Mouse (Mus musculus) intestine, embryonic 15.5 days (tissue): ENCODE results near the gene Clstn1. TPM values are rescaled to one million over a fixed set of nuclear protein-coding genes. Genes with fewer than 3 reads are reported as not detected.
"Not testable (repeated sequence)": the region's sequence is repeated elsewhere in the genome, so short reads cannot be mapped to it uniquely, and the experiment has no call there.

Experiments used
- ATAC-seq: fragments of 200-750 bp; cut with Nextera tagmentation; 2 replicates; pipeline ENCODE4 v1.8.0; 2017; ENCODE audit warnings: moderate TSS enrichment, moderate library complexity
- H3K27ac ChIP-seq: fragments of 300-500 bp; sonication (generic); 2 replicates; pipeline ENCODE4 v1.5.1; 2015; ENCODE audit warnings: mild to moderate bottlenecking, inconsistent platforms
- H3K27me3 ChIP-seq: fragments of 300-500 bp; sonication (generic); replicated peaks from 2 replicates; pipeline ENCODE4 v1.6.1; 2015; ENCODE audit warnings: inconsistent platforms
- H3K36me3 ChIP-seq: fragments of 300-500 bp; sonication (generic); 2 replicates; pipeline ENCODE4 v1.6.1; 2015; ENCODE audit warnings: inconsistent platforms
- H3K4me1 ChIP-seq: fragments of 300-500 bp; sonication (generic); replicated peaks from 2 replicates; pipeline ENCODE4 v1.6.1; 2015; ENCODE audit warnings: inconsistent platforms
- H3K4me2 ChIP-seq: fragments of 300-500 bp; sonication (generic); replicated peaks from 2 replicates; pipeline ENCODE4 v1.6.1; 2015; ENCODE audit warnings: mild to moderate bottlenecking, inconsistent platforms
- H3K4me3 ChIP-seq: fragments of 300-500 bp; sonication (generic); replicated peaks from 2 replicates; pipeline ENCODE4 v1.5.1; 2015; ENCODE audit warnings: inconsistent platforms
- H3K9ac ChIP-seq: fragments of 300-500 bp; sonication (generic); 2 replicates; pipeline ENCODE4 v1.6.1; 2015; ENCODE audit warnings: inconsistent platforms
- H3K9me3 ChIP-seq: fragments of 300-500 bp; sonication (generic); 2 replicates; pipeline ENCODE4 v1.6.1; 2016; ENCODE audit warnings: inconsistent platforms
- WGBS: fragments of 180-500 bp; shearing (Covaris S2); methylation state at CpG from one replicate; pipeline ENCODE4 v1.1.7; 2015; 5-methylcytosine and 5-hydroxymethylcytosine counted together
- polyA plus RNA-seq: library from polyadenylated mRNA; unstranded; fragments of >200 nt; fragmentation: Nextera tagmentation; extraction: Ambion mirVana; gene quantifications from 2 replicates; pipeline ENCODE4 v1.2.1, GENCODE M21; 2015

The Clstn1 gene
- polyA plus RNA-seq, 1 experiment from 2014 or later = 40.9 TPM

- WGBS = 58% methylated on average over 15 of the region's 15 CpGs
- 0 out of 2 replicates have a peak overlapping the region, but pooled peaks have one; percentile 9 for H3K4me2 ChIP-seq
- 0 out of 2 replicates have a peak overlapping the region, but pooled peaks have one; percentile 23 for H3K27ac ChIP-seq
- no peaks in the 10 kb centered on the region for H3K36me3 ChIP-seq
- H3K4me1 ChIP-seq = peaks cover 10% of the 10 kb centered on the region
- no peaks in the 10 kb centered on the region for H3K27me3 ChIP-seq
- H3K9ac ChIP-seq = no peak overlapping the region
- peak; percentile 43; the same call in 1 of the 2 replicates for ATAC-seq
- no peaks in the 10 kb centered on the region for H3K9me3 ChIP-seq
- no peak overlapping the region for H3K4me3 ChIP-seq
Observed at GRCm38 (mm10) chr4:149606766-149607358, 20.6 kb downstream of the Clstn1 start.

GRCm38 (mm10) chr4:149607591-149608308 lies 21.5 kb downstream of the Clstn1 start:
- WGBS = 50% methylated on average over 20 of the region's 20 CpGs
- Histone ChIP-seq H3K36me3 (no peaks in the 10 kb centered on the region), H3K27me3 (no peaks in the 10 kb centered on the region), H3K27ac (0 out of 2 replicates have a peak overlapping the region, but pooled peaks have one; percentile 23), H3K4me2 (peak overlapping the region; percentile 9; the same call in 1 of the 2 replicates), H3K4me3 (no peak overlapping the region), H3K9me3 (no peaks in the 10 kb centered on the region), H3K4me1 (peaks cover 10% of the 10 kb centered on the region), H3K9ac (no peak overlapping the region)
- peak; percentile 56 for ATAC-seq

- no peaks in the 10 kb centered on the region for H3K27me3 ChIP-seq
- peak; percentile 25; the same call in 1 of the 2 replicates for ATAC-seq
- no peak overlapping the region for H3K4me3 ChIP-seq
- H3K4me2 ChIP-seq = no peak overlapping the region
- peaks cover 10% of the 10 kb centered on the region for H3K4me1 ChIP-seq
- 83% methylated on average over 6 of the region's 6 CpGs for WGBS
- no peak overlapping the region for H3K27ac ChIP-seq
- no peak overlapping the region for H3K9ac ChIP-seq
- no peaks in the 10 kb centered on the region for H3K36me3 ChIP-seq
- no peaks in the 10 kb centered on the region for H3K9me3 ChIP-seq
Observed at GRCm38 (mm10) chr4:149608309-149608638, 22.0 kb downstream of the Clstn1 start.

- Histone ChIP-seq H3K36me3 (no peaks in the 10 kb centered on the region), H3K4me1 (peaks cover 10% of the 10 kb centered on the region), H3K27ac (no peak overlapping the region), H3K9ac (no peak overlapping the region), H3K4me3 (no peak overlapping the region), H3K27me3 (no peaks in the 10 kb centered on the region), H3K9me3 (no peaks in the 10 kb centered on the region), H3K4me2 (no peak overlapping the region)
- 77% methylated on average over 8 of the region's 8 CpGs for WGBS
- no peak for ATAC-seq
Observed at GRCm38 (mm10) chr4:149609256-149610025, 23.2 kb downstream of the Clstn1 start.

DNA sequence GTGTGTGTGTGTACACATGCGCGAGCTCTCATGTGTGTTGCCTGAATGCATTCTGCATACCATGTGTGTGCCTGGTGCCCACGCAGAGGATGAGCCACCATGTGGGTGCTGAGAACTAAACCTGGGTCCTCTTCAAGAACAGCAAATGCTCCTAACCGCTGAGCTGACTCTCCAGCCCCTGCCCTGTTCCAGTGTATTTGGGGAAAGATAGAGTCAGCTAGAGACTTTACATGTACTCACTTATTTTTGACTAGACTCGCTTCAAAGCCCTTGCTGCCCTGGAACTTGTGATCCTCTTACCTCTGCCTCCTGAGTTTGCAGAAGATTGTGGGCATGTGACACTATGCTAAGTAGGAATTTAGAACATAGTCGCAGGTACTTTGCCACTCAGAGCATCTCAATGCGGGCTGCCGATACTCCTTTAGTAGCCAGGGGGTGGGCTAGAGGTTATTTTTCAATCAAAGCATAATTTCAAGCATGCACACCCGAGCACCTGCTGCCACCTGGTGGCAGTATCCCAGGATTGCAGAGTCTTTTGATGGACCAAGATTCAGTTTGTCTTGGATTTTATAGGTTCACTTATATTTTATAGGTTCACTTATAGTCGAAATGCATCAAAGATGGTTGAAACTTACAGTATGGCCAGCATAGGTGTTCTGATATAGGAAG lies 25.2 kb downstream of the Clstn1 start:
- Histone ChIP-seq H3K4me1 (peaks cover 10% of the 10 kb centered on the region), H3K36me3 (no peaks in the 10 kb centered on the region), H3K27ac (no peak overlapping the region), H3K27me3 (no peaks in the 10 kb centered on the region), H3K4me3 (no peak overlapping the region), H3K9me3 (no peaks in the 10 kb centered on the region), H3K4me2 (no peak overlapping the region), H3K9ac (no peak overlapping the region)
- WGBS = 50% methylated on average over 10 of the region's 10 CpGs
- no peak for ATAC-seq

- H3K27me3 ChIP-seq = not testable (repeated sequence)
- WGBS = 74% methylated on average over 6 of the region's 6 CpGs
- ATAC-seq = 0 out of 2 replicates have a peak, but pooled peaks have one; percentile 23
Observed at GRCm38 (mm10) chr4:149613497-149613896, 27.2 kb downstream of the Clstn1 start.

GRCm38 (mm10) chr4:149614869-149615268 lies 28.6 kb downstream of the Clstn1 start:
- Histone ChIP-seq H3K27ac (no peak overlapping the region), H3K4me3 (no peak overlapping the region), H3K27me3 (no peaks in the 10 kb centered on the region), H3K4me2 (no peak overlapping the region), H3K9ac (no peak overlapping the region), H3K36me3 (no peaks in the 10 kb centered on the region), H3K4me1 (no peaks in the 10 kb centered on the region), H3K9me3 (no peaks in the 10 kb centered on the region)
- 97% methylated on average over 3 of the region's 3 CpGs for WGBS
- no peak for ATAC-seq

More at GRCm38 (mm10) chr4:149613497-149613896, 27.2 kb downstream of the Clstn1 start:
- H3K36me3 ChIP-seq, H3K4me2 ChIP-seq, H3K4me1 ChIP-seq, H3K9ac ChIP-seq, H3K27ac ChIP-seq, H3K9me3 ChIP-seq, H3K4me3 ChIP-seq: not testable (repeated sequence)

- H3K9ac ChIP-seq, ATAC-seq, H3K27ac ChIP-seq, H3K4me3 ChIP-seq, H3K36me3 ChIP-seq, H3K9me3 ChIP-seq, H3K4me1 ChIP-seq, H3K27me3 ChIP-seq, H3K4me2 ChIP-seq: not testable (repeated sequence)
- WGBS = 91% methylated on average over 3 of the region's 3 CpGs
Observed at GRCm38 (mm10) chr4:149616999-149617398, 30.7 kb downstream of the Clstn1 start.

DNA sequence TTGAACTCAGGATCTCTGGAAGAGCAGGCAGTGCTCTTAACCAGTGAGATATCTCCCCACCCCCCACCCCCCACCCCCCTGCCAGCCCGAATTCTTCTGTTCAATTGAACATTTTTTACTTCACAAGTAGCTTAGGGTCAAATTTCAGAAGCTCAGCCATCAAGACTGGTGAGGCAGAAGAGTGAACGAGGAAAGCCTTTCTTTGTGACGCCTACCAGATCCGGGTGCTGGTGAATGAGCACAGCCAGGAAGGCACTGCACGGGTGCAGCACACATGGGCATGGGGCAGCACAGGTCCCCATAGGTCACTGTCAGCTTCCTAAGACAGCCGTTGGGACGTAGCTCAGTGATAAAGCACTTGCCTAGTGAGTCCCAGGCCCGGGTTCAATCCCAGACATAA lies 33.7 kb downstream of the Clstn1 start:
- no peak overlapping the region for H3K4me2 ChIP-seq
- no peaks in the 10 kb centered on the region for H3K9me3 ChIP-seq
- ATAC-seq = no peak
- H3K27ac ChIP-seq = no peak overlapping the region
- H3K36me3 ChIP-seq = no peaks in the 10 kb centered on the region
- H3K4me3 ChIP-seq = no peak overlapping the region
- H3K9ac ChIP-seq = no peak overlapping the region
- 48% methylated on average over 8 of the region's 8 CpGs for WGBS
- H3K4me1 ChIP-seq = no peaks in the 10 kb centered on the region
- no peaks in the 10 kb centered on the region for H3K27me3 ChIP-seq

GRCm38 (mm10) chr4:149621286-149621685 lies 35.0 kb downstream of the Clstn1 start:
- WGBS = 66% methylated on average over 4 of the region's 4 CpGs

DNA sequence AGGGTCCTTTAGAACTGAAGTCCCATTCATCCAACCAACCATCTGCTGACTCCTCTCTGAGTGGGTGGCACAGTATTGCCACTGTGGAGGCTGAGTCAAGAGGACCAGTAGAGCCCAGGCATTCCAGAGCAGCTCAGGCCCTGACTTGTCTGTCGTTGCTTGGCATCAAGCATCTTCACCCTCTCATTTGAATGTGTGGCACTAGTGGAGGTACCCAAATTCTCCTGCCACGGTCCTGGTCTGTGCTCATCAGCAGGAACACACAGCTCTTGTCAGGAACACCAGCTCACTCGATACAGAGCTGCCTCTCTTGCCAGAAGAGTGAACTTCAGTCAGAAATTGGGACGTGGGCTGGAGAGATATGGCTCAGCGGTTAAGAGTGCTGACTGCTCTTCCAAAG lies 37.4 kb downstream of the Clstn1 start:
- H3K4me1 ChIP-seq = no peaks in the 10 kb centered on the region
- H3K4me2 ChIP-seq = no peak overlapping the region
- no peak for ATAC-seq
- 90% methylated on average over 5 of the region's 5 CpGs for WGBS
- no peak overlapping the region for H3K27ac ChIP-seq
- no peak overlapping the region for H3K9ac ChIP-seq
- no peak overlapping the region for H3K4me3 ChIP-seq
- no peaks in the 10 kb centered on the region for H3K27me3 ChIP-seq
- no peaks in the 10 kb centered on the region for H3K9me3 ChIP-seq
- no peaks in the 10 kb centered on the region for H3K36me3 ChIP-seq

More at GRCm38 (mm10) chr4:149621286-149621685, 35.0 kb downstream of the Clstn1 start:
- Histone ChIP-seq H3K4me1 (no peaks in the 10 kb centered on the region), H3K27ac (no peak overlapping the region), H3K27me3 (no peaks in the 10 kb centered on the region), H3K36me3 (no peaks in the 10 kb centered on the region), H3K9me3 (no peaks in the 10 kb centered on the region), H3K9ac (no peak overlapping the region), H3K4me2 (no peak overlapping the region), H3K4me3 (no peak overlapping the region)
- ATAC-seq = no peak

- 90% methylated on average over 17 of the region's 17 CpGs for WGBS
- Histone ChIP-seq H3K27ac (no peak overlapping the region), H3K4me2 (no peak overlapping the region), H3K4me3 (no peak overlapping the region), H3K36me3 (peaks cover 9% of the 10 kb centered on the region; the same call in 1 of the 2 replicates), H3K9ac (no peak overlapping the region), H3K4me1 (no peaks in the 10 kb centered on the region), H3K27me3 (no peaks in the 10 kb centered on the region), H3K9me3 (no peaks in the 10 kb centered on the region)
- ATAC-seq = no peak
Observed at GRCm38 (mm10) chr4:149626809-149627208, 40.5 kb downstream of the Clstn1 start.
